Mouse (Mus musculus): ENCODE results near the gene Erich4.
"Not testable (repeated sequence)": the region's sequence is repeated elsewhere in the genome, so short reads cannot be mapped to it uniquely, and the experiment has no call there.

Erich4 gene

GRCm38 (mm10) chr7:25575870-25576269 is 39.8 kb downstream of the Erich4 start:
- no peak for DNase-seq

DNA sequence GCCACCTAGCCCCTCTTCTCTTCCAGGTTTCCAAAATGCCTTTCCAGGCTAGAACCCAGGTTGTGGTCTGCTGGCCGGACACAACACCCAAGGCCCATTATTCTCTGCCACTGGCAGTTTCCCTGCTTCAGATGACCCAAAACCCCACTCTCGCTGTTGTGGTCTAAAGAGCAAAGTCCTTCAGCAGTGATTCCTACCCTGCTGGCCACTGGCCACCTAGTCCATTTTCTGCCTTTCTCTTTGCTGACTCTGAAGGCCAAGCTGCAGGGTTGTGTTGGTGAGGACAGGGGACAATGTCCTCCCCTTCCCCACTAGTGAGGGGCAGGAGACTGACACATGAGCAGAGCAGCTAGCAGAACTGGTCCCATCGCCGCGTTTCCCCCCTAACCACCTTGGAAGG is 40.6 kb downstream of the Erich4 start:
- no peak for DNase-seq

GRCm38 (mm10) chr7:25573806-25574205 is 41.9 kb downstream of the Erich4 start:
- not testable (repeated sequence) for DNase-seq

DNA sequence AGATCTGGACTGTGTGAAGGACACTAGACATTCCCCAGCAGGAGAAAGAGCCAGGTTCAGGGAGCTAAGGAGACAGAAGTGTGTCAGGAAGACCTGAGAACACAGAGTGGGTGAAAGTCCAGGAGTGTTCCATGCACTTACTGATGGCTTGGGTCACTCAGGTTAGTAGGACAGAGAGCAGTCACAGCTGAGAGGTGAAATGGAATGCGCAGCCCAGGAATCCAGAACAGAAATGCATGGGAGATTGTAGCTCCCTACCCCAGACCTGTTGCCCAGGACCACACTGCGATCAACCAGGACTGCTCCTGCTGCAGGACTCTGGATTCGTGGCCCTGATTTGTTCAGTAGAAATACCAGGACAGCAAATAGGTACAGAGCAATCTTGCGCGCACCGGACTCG is 47.0 kb downstream of the Erich4 start:
- no peak for DNase-seq
